Mouse (Mus musculus) heart, embryonic 12.5 days (tissue): ENCODE data around the gene Smad5. TPM values are rescaled to one million over a fixed set of nuclear protein-coding genes. Genes with fewer than 3 reads are reported as not detected.
A peak's percentile ranks its signal among the peaks of the same experiment; 100 is the strongest.

Experiments used
- ATAC-seq: fragments of 200-750 bp; cut with Nextera tagmentation; 2 replicates; pipeline ENCODE4 v1.8.0; 2017; ENCODE audit warnings: moderate TSS enrichment, moderate library complexity; ENCODE audit not compliant: insufficient number of reproducible peaks, low FRiP score
- H3K27ac ChIP-seq: fragments of 300-500 bp; sonication (generic); 2 replicates; pipeline ENCODE4 v1.5.1; 2016; ENCODE audit warnings: mild to moderate bottlenecking, moderate library complexity; ENCODE audit not compliant: poor library complexity, severe bottlenecking
- H3K27me3 ChIP-seq: fragments of 300-500 bp; sonication (generic); replicated peaks from 2 replicates; pipeline ENCODE4 v1.6.1; 2016; ENCODE audit warnings: mild to moderate bottlenecking, moderate library complexity
- H3K36me3 ChIP-seq: fragments of 300-500 bp; sonication (generic); 2 replicates; pipeline ENCODE4 v1.6.1; 2016; ENCODE audit warnings: mild to moderate bottlenecking, moderate library complexity
- H3K4me1 ChIP-seq: fragments of 300-500 bp; sonication (generic); replicated peaks from 2 replicates; pipeline ENCODE4 v1.6.1; 2016; ENCODE audit warnings: mild to moderate bottlenecking
- H3K4me2 ChIP-seq: fragments of 300-500 bp; sonication (generic); 2 replicates; pipeline ENCODE4 v1.6.1; 2016; ENCODE audit warnings: mild to moderate bottlenecking, moderate library complexity
- H3K4me3 ChIP-seq: fragments of 300-500 bp; sonication (generic); 2 replicates; pipeline ENCODE4 v1.5.1; 2016; ENCODE audit warnings: mild to moderate bottlenecking
- H3K9ac ChIP-seq: fragments of 300-500 bp; sonication (generic); 2 replicates; pipeline ENCODE4 v1.6.1; 2016; ENCODE audit warnings: mild to moderate bottlenecking, moderate library complexity
- H3K9me3 ChIP-seq: fragments of 300-500 bp; sonication (generic); replicated peaks from 2 replicates; pipeline ENCODE4 v1.6.1; 2016; ENCODE audit warnings: mild to moderate bottlenecking, moderate library complexity
- WGBS: fragments of 180-500 bp; shearing (Covaris S2); methylation state at CpG from one replicate; pipeline ENCODE4 v1.1.7; 2016; 5-methylcytosine and 5-hydroxymethylcytosine counted together
- polyA plus RNA-seq: library from polyadenylated mRNA; unstranded; fragments of >200 nt; fragmentation: Nextera tagmentation; extraction: Ambion mirVana; gene quantifications from 2 replicates; pipeline ENCODE4 v1.2.1, GENCODE M21; 2016

Smad5 gene
- 24.3 and 25.7 TPM in 2 replicates for polyA plus RNA-seq

DNA sequence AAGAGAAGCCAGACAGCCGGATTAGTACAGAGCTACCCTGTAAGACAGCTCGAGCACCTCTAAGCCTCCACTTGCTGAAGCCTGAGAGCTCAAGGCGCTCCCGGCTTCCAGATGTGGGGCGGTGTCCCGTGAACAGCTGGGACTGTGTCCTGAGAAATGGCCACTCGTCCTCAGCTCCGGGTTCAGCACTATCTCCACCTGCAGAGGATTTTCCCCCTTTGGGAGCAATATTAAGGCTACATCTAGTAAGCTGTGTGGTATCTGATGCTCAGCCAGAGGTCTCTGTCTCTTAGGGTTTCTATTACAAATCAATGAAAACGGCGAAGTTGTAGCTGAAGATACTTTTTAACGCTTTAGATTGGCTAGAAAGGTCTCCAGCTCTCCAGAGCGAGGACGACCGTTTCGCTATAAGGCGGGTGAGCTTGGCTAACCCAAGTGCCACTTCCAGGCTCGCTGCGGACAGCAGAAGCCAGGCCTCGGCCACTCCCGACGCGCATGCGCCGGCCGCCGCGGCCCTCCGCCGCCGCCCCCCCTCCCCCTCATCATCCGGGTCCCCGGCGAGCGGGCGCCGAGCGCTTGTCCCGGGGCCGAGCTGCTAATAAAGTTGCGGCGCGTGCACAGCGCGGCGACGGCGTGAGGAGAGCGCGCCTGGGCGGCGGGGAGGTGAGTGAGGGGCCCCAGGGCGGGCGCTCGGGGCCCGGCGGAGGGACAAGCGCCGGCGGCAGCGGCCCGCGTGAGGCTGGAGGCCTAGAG is at the start of gene Smad5:
TSS of gene Smad5 (plus strand) at position 542 of the 753 bp plus-strand sequence.
- peaks cover 5% of the 10 kb centered on the region; the same call in 1 of the 2 replicates for H3K9me3 ChIP-seq
- ATAC-seq = peak; percentile 89
- no peaks in the 10 kb centered on the region for H3K27me3 ChIP-seq
- peak within 1 kb of the TSS; percentile 75 for H3K4me3 ChIP-seq
- peak within 1 kb of the TSS; percentile 75 for H3K4me2 ChIP-seq
- peaks cover 50% of the 10 kb centered on the region for H3K4me1 ChIP-seq
- H3K36me3 ChIP-seq = 0 out of 2 replicates have a peak, but pooled peaks cover 3% of the 10 kb centered on the region
- peak within 1 kb of the TSS; percentile 99 for H3K27ac ChIP-seq
- H3K9ac ChIP-seq = peak within 1 kb of the TSS; percentile 96
- WGBS = 3% methylated on average over 62 of the region's 62 CpGs

DNA sequence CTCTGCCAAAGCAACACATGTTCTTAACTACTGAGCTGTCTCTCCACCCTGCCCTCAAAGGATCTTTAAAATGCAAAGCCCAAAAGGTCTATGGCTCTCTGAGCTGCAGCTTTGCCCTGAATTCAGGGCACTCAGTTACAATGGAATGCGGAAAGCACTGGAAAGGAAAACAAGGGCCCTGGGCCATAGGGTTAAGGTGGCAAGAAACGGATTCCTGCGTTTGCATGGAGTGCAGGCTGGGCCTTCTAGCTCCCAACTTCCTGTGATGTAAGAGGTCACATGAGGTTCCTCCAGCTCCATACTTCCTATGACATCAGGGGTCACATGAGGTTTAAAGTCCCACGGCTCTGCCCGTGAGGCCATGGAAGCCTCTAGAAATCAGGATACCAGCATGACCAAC is 48.6 kb upstream of the Smad5 start:
- H3K27ac ChIP-seq = no peak overlapping the region
- no peak overlapping the region for H3K4me2 ChIP-seq
- no peak for ATAC-seq
- 78% methylated on average over 5 of the region's 5 CpGs for WGBS
- H3K27me3 ChIP-seq = no peaks in the 10 kb centered on the region
- peaks cover 8% of the 10 kb centered on the region for H3K4me1 ChIP-seq
- no peaks in the 10 kb centered on the region for H3K9me3 ChIP-seq
- H3K9ac ChIP-seq = no peak overlapping the region
- no peak overlapping the region for H3K4me3 ChIP-seq
- no peaks in the 10 kb centered on the region for H3K36me3 ChIP-seq

DNA sequence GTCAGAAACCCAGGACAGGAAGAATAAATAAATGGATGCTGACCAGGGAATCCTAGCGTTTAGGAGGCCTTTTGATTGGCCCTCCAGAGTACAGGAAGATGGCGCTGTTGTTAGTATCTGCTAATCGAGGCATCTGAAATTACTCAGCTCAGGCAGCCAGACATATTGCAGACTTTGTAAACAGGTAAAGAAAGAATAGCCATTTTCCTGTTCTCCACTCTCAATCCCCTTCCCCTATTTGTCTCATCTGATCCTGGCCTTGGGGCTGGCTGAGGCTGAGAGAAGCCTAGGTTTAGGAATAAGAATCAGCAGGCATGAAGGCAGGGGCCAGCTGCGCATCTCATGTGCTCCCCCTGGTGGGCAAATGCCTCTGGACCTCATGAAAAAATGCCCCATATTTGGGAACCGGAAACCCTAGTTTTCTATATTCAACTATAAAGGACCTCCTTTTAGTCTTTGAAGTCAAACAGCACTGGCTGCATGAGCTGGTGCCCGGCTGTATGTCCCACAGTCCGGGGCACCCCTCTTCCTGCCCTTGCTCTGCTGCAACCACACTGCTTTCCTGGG is 44.8 kb upstream of the Smad5 start:
- H3K9ac ChIP-seq = no peak overlapping the region
- H3K4me3 ChIP-seq = no peak overlapping the region
- peaks cover 26% of the 10 kb centered on the region for H3K4me1 ChIP-seq
- WGBS = 37% methylated on average over 7 of the region's 7 CpGs
- no peak overlapping the region for H3K27ac ChIP-seq
- no peaks in the 10 kb centered on the region for H3K36me3 ChIP-seq
- no peaks in the 10 kb centered on the region for H3K9me3 ChIP-seq
- ATAC-seq = no peak
- H3K4me2 ChIP-seq = no peak overlapping the region
- no peaks in the 10 kb centered on the region for H3K27me3 ChIP-seq

DNA sequence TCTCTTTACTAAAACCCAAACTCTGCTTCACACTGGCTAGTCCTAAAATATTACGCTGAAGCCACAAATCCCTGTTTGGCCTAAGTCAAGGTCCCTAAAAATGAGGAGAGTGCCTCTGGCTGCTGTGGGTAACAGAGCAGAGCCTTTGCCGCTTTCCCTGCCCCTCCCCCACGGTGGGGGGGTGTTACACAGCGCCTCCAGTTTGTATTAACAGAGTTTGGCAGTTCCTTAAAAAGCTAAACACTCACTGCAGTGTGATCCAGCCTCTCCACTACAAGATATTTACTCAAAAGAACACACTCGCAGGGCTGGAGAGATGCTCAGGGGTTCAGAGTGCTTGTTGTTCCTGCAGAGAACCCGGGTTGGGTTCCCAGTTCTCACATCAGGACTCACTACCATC is 43.9 kb upstream of the Smad5 start:
- Histone ChIP-seq H3K27me3 (no peaks in the 10 kb centered on the region), H3K4me3 (no peak overlapping the region), H3K27ac (no peak overlapping the region), H3K9ac (no peak overlapping the region), H3K4me2 (no peak overlapping the region), H3K9me3 (no peaks in the 10 kb centered on the region; the same call in 1 of the 2 replicates), H3K36me3 (no peaks in the 10 kb centered on the region), H3K4me1 (peaks cover 26% of the 10 kb centered on the region)
- WGBS = 77% methylated on average over 6 of the region's 6 CpGs
- ATAC-seq = no peak

DNA sequence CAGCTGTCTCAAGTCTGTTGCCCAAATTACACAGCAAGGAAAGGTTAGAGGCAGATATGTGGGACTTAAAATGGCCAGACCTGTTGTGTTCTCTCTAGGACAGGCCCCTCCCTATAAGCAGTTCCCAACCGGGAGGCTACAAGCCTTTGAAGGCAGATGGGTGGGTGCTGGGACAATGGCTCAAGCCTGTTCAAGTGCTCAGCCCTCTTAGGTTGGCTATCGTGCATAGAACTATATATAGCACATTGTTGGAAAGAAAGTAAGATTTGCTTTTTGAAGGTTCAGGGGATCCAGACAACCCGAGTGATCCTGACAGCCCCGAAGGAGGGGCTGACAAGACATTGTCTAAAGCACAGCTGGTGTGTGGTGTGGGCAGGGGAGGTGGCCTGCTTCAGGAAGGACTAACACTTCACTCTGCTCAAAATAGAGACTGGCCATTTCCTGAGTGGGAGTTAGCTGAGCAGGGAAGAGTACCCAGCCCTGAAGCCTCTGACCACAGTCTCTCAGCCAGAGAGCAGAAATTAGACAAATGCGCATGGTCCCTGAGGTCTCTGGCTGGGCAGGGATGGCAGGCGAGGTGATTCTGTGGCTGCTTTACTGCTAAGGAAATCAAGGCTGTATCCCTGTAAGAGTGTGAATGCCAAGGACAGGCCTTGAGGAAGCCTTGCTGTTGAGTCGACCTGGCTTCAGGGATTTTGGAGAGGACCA is 40.7 kb upstream of the Smad5 start:
- Histone ChIP-seq H3K36me3 (no peaks in the 10 kb centered on the region), H3K4me3 (no peak overlapping the region), H3K27ac (peak overlapping the region; percentile 92), H3K4me1 (peaks cover 30% of the 10 kb centered on the region), H3K9ac (peak overlapping the region; percentile 51; the same call in 1 of the 2 replicates), H3K9me3 (no peaks in the 10 kb centered on the region; the same call in 1 of the 2 replicates), H3K4me2 (peak overlapping the region; percentile 20), H3K27me3 (no peaks in the 10 kb centered on the region)
- 28% methylated on average over 7 of the region's 7 CpGs for WGBS
- peak; percentile 60 for ATAC-seq

DNA sequence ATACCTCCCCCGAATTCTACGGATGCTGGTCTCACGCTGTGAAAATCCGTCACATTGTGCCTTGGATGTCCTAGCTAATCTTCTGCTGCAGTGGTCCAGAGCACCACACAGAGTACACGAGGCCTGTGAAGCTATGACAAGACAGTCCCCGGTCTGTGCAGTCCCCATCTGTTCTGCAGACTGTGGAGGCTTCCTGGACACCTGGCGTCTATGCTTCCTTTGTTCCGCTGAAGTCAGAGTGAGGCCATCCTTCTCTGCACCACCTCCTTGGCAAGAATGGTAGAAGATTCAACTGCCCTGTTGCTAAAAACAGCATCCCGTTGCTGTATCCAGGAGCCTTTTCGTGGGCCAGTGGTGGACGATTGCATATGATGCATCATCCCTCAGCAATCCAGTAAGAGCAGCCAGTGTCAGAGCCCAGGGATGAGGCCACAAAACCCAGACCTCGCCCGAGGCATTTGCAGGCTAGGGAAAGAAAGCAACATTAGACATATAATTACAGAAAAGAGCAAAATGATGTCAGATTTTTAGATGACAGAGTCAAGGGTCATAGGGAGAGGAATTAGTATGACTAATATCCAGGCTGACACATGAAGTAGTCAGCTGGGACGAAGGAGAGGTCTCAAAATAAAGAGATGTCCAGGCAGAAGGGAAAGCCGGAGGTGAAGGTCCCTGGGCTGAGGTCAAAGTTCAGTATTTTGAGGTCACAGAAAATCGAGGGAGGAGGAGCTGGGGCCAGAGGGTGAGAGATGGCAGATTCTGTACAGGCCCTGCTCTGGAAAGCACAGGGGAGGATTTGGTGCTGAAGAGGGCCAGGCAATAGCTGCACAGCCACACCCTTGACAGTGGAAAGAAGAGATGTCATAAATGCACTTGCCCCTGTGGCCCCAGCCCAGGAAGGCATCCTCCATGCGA is 38.3 kb upstream of the Smad5 start:
- no peaks in the 10 kb centered on the region for H3K36me3 ChIP-seq
- no peak overlapping the region for H3K4me3 ChIP-seq
- H3K4me2 ChIP-seq = no peak overlapping the region
- no peak overlapping the region for H3K27ac ChIP-seq
- no peak for ATAC-seq
- H3K4me1 ChIP-seq = peaks cover 35% of the 10 kb centered on the region
- H3K27me3 ChIP-seq = no peaks in the 10 kb centered on the region
- 75% methylated on average over 17 of the region's 17 CpGs for WGBS
- H3K9me3 ChIP-seq = no peaks in the 10 kb centered on the region; the same call in 1 of the 2 replicates
- no peak overlapping the region for H3K9ac ChIP-seq

DNA sequence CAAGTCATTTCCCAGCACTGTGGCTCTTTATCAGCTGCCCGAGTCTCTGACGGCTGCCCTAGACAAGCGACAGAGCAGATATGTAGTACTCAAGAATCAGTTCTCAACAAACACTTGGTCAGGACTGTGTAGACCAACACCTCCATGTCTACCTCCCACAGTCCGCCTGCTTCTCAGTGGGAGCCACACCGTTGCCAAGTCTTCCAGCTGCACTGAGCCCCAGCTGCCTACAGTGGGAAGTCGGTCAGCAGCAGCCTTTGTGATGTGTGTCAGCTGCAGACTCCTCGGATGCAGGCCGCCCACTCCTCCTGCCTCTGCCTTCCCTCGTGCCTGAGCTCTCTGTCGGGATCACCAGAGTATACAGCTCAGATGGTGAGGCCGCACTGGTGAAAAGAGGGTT is 31.6 kb upstream of the Smad5 start:
- Histone ChIP-seq H3K36me3 (no peaks in the 10 kb centered on the region), H3K4me3 (no peak overlapping the region), H3K4me1 (peaks cover 21% of the 10 kb centered on the region), H3K27me3 (no peaks in the 10 kb centered on the region), H3K4me2 (no peak overlapping the region), H3K27ac (no peak overlapping the region), H3K9me3 (no peaks in the 10 kb centered on the region), H3K9ac (0 out of 2 replicates have a peak overlapping the region, but pooled peaks have one; percentile 4)
- no peak for ATAC-seq
- 29% methylated on average over 11 of the region's 11 CpGs for WGBS

DNA sequence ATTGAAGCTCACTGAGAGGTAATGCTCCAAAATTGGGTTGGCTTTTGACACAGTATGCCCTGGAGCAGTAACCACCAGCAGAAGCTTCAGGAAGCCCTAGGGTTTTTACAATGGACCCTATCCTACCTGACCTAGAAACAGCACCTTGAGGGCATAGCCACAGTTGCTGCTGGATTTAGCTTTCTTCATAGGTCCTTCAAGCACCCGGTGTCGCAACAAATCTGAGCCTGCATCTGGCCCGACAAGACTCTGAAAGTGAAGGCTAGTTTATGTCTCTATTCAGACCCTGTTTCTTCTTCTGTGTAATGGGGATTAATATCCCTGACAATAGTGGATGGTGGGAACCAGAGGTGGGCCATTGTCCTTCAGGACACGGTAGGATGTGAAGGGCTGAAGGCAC is 25.1 kb upstream of the Smad5 start:
- H3K9me3 ChIP-seq = no peaks in the 10 kb centered on the region
- no peak overlapping the region for H3K4me3 ChIP-seq
- WGBS = 63% methylated on average over 4 of the region's 4 CpGs
- H3K4me2 ChIP-seq = no peak overlapping the region
- H3K36me3 ChIP-seq = no peaks in the 10 kb centered on the region
- ATAC-seq = no peak
- peaks cover 36% of the 10 kb centered on the region for H3K4me1 ChIP-seq
- H3K27me3 ChIP-seq = no peaks in the 10 kb centered on the region
- H3K9ac ChIP-seq = no peak overlapping the region
- peak overlapping the region; percentile 63 for H3K27ac ChIP-seq

DNA sequence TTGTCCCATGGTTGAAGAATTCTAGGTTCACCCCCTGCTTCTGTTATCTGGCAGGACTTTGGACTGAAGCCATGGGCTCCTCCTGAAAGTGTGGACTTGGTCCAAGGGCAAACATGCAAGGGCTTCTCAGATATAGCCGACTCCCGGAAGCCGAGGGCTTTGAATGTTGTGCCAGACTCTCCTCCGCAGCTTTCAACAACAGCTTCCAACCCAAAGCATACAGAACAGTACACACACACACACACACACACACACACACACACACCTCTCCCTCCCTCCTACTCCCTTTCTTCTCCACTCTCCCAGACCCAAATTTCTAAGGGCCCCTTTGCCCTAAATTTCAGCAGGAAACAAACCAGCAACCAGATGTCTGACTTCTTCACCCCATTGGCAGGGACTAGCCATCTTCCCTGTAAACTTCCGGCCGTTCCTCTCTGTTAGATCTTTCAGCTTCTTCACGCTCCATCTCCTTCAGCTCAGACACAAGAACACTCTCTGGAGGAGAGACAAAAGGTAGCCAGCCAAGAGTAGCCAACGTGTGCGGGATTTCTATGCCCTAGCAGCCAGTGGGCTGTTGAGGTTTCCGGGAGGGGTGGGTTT is 24.5 kb upstream of the Smad5 start:
- Histone ChIP-seq H3K27me3 (no peaks in the 10 kb centered on the region), H3K4me1 (peaks cover 38% of the 10 kb centered on the region), H3K9me3 (no peaks in the 10 kb centered on the region), H3K36me3 (no peaks in the 10 kb centered on the region), H3K4me3 (no peak overlapping the region), H3K4me2 (0 out of 2 replicates have a peak overlapping the region, but pooled peaks have one; percentile 2), H3K27ac (peak overlapping the region; percentile 63), H3K9ac (no peak overlapping the region)
- ATAC-seq = peak; percentile 74
- 36% methylated on average over 10 of the region's 10 CpGs for WGBS

DNA sequence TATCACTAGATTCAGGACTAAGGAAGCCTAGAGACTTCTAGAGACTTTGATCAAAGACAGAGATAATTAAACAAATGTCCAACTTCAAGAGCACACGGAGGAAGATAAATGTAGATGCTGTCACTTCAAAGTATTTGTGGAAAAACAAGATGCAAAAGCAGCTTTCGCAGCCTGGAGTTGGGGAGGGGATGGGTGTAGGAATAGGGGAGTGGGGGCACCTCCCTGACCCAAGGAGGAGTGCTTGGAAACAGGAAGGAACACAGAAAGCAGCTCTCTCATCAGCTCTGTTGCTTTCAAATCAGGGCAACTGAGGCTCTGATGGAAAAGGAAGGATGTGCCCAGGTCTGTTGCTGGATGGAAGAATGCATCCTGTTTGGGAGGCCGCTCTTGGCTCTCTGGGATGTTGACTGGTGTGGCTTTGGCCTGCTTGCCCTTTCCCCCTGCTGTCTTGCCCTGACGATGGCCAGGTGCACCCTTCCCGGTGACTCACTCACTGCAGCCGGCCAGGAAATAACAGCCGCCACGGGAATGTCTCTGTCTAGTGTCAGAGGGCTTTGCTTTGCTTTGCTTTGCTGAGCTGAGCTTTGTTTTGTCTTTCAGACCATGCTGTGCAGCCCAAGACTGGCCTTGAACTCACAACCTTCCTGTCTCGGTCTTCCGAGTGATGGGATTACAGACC is 23.8 kb upstream of the Smad5 start:
- H3K27ac ChIP-seq = peak overlapping the region; percentile 63
- 31% methylated on average over 10 of the region's 10 CpGs for WGBS
- no peaks in the 10 kb centered on the region for H3K36me3 ChIP-seq
- no peak overlapping the region for H3K9ac ChIP-seq
- H3K4me2 ChIP-seq = 0 out of 2 replicates have a peak overlapping the region, but pooled peaks have one; percentile 0
- peaks cover 42% of the 10 kb centered on the region for H3K4me1 ChIP-seq
- peak; percentile 75 for ATAC-seq
- no peaks in the 10 kb centered on the region for H3K27me3 ChIP-seq
- H3K9me3 ChIP-seq = no peaks in the 10 kb centered on the region
- no peak overlapping the region for H3K4me3 ChIP-seq
